Mouse (Mus musculus): ENCODE data around the gene Tulp2. TPM values are rescaled to one million over a fixed set of nuclear protein-coding genes. Genes with fewer than 3 reads are reported as not detected.

Gene Tulp2
- polyA plus RNA-seq, 1 experiment, result 0.12 TPM

Other genes starting within 250 kb of the Tulp2 start
- gene Cd37, start 242.8 kb upstream of the Tulp2 start, polyA plus RNA-seq (2012; rRNA removed), result 10.3 and 11.2 TPM in 2 replicates
- gene Slc6a16, start 240.8 kb upstream of the Tulp2 start, polyA plus RNA-seq (2012; rRNA removed), result 1.1 and 1.2 TPM in 2 replicates
- 0.20 and 0.29 TPM in 2 replicates for gene Slc6a21, start 204.4 kb upstream of the Tulp2 start, polyA plus RNA-seq (2012; rRNA removed)
- gene Trpm4, start 148.1 kb upstream of the Tulp2 start, polyA plus RNA-seq (2012; rRNA removed), result 22.6 and 24.5 TPM in 2 replicates
- gene Hrc, start 146.6 kb upstream of the Tulp2 start, polyA plus RNA-seq (2012; rRNA removed), result 0.60 and 0.61 TPM in 2 replicates
- gene Ppfia3, start 114.9 kb upstream of the Tulp2 start, polyA plus RNA-seq (2012; rRNA removed), result 114 and 126 TPM in 2 replicates
- gene Lin7b, start 111.3 kb upstream of the Tulp2 start, polyA plus RNA-seq (2012; rRNA removed), result 241 and 267 TPM in 2 replicates
- 854 and 909 TPM in 2 replicates for gene Snrnp70, start 86.1 kb upstream of the Tulp2 start, polyA plus RNA-seq (2012; rRNA removed)
- gene Kcna7, start 76.2 kb upstream of the Tulp2 start, polyA plus RNA-seq (2012; rRNA removed), result 0.06 TPM in 1 of 2 replicates, not detected in the other
- gene Ntf5, start 68.2 kb upstream of the Tulp2 start, polyA plus RNA-seq (2012; rRNA removed), result 0.12 and 0.23 TPM in 2 replicates
- not detected in 2 replicates for gene Lhb, start 61.1 kb upstream of the Tulp2 start, polyA plus RNA-seq (2012; rRNA removed)
- 20.5 and 20.9 TPM in 2 replicates for gene Gys1, start 47.0 kb upstream of the Tulp2 start, polyA plus RNA-seq (2012; rRNA removed)
- gene Ruvbl2, start 43.8 kb upstream of the Tulp2 start, polyA plus RNA-seq (2012; rRNA removed), result 46.9 and 47.2 TPM in 2 replicates
- gene Ftl1, start 22.0 kb upstream of the Tulp2 start, polyA plus RNA-seq (2012; rRNA removed), result 647 and 719 TPM in 2 replicates
- gene Bax, start 15.0 kb upstream of the Tulp2 start, polyA plus RNA-seq (2012; rRNA removed), result 108 and 110 TPM in 2 replicates
- 0.23 TPM in 1 of 2 replicates, not detected in the other for gene Gm45808, start 4.9 kb downstream of the Tulp2 start, polyA plus RNA-seq (2012; rRNA removed)
- 8.0 and 8.8 TPM in 2 replicates for gene Dhdh, start 6.9 kb downstream of the Tulp2 start, polyA plus RNA-seq (2012; rRNA removed)
- 88.5 and 103 TPM in 2 replicates for gene Nucb1, start 28.5 kb downstream of the Tulp2 start, polyA plus RNA-seq (2012; rRNA removed)
- 19.9 and 20.3 TPM in 2 replicates for gene Ppp1r15a, start 44.4 kb downstream of the Tulp2 start, polyA plus RNA-seq (2012; rRNA removed)
- gene Plekha4, start 44.5 kb downstream of the Tulp2 start, polyA plus RNA-seq (2012; rRNA removed), result 5.4 and 8.5 TPM in 2 replicates
- 0.34 and 0.53 TPM in 2 replicates for gene Hsd17b14, start 73.0 kb downstream of the Tulp2 start, polyA plus RNA-seq (2012; rRNA removed)
- 22.6 and 23.2 TPM in 2 replicates for gene Bcat2, start 88.3 kb downstream of the Tulp2 start, polyA plus RNA-seq (2012; rRNA removed)
- not detected in 2 replicates for gene Fgf21, start 133.6 kb downstream of the Tulp2 start, polyA plus RNA-seq (2012; rRNA removed)
- gene Fut1, start 135.4 kb downstream of the Tulp2 start, polyA plus RNA-seq (2012; rRNA removed), result 0.08 TPM in 2 replicates
- 0.08 and 0.10 TPM in 2 replicates for gene Izumo1, start 139.9 kb downstream of the Tulp2 start, polyA plus RNA-seq (2012; rRNA removed)
- 7.2 and 7.3 TPM in 2 replicates for gene Rasip1, start 145.6 kb downstream of the Tulp2 start, polyA plus RNA-seq (2012; rRNA removed)
- 5.9 and 6.6 TPM in 2 replicates for gene Mamstr, start 158.1 kb downstream of the Tulp2 start, polyA plus RNA-seq (2012; rRNA removed)
- gene Fut2, start 184.5 kb downstream of the Tulp2 start, polyA plus RNA-seq (2012; rRNA removed), result 0.13 and 0.16 TPM in 2 replicates
- 1.7 and 4.7 TPM in 2 replicates for gene Ntn5, start 202.1 kb downstream of the Tulp2 start, polyA plus RNA-seq (2012; rRNA removed)
- 1.4 TPM in 2 replicates for gene Sec1, start 212.5 kb downstream of the Tulp2 start, polyA plus RNA-seq (2012; rRNA removed)
- 283 and 318 TPM in 2 replicates for gene Car11, start 218.0 kb downstream of the Tulp2 start, polyA plus RNA-seq (2012; rRNA removed)
- 208 and 221 TPM in 2 replicates for gene Dbp, start 223.2 kb downstream of the Tulp2 start, polyA plus RNA-seq (2012; rRNA removed)
- gene Rpl18, start 233.6 kb downstream of the Tulp2 start, polyA plus RNA-seq (2012; rRNA removed), result 280 and 304 TPM in 2 replicates
- gene Sphk2, start 236.1 kb downstream of the Tulp2 start, polyA plus RNA-seq (2012; rRNA removed), result 22.4 and 23.3 TPM in 2 replicates
- 0.18 and 0.21 TPM in 2 replicates for gene Fam83e, start 239.3 kb downstream of the Tulp2 start, polyA plus RNA-seq (2012; rRNA removed)
- not detected in 2 replicates for gene Spaca4, start 243.9 kb downstream of the Tulp2 start, polyA plus RNA-seq (2012; rRNA removed)